Mouse (Mus musculus): ENCODE measurements around the gene 1700023F06Rik.
A peak's percentile ranks its signal among the peaks of the same experiment; 100 is the strongest.

The 1700023F06Rik gene

DNA sequence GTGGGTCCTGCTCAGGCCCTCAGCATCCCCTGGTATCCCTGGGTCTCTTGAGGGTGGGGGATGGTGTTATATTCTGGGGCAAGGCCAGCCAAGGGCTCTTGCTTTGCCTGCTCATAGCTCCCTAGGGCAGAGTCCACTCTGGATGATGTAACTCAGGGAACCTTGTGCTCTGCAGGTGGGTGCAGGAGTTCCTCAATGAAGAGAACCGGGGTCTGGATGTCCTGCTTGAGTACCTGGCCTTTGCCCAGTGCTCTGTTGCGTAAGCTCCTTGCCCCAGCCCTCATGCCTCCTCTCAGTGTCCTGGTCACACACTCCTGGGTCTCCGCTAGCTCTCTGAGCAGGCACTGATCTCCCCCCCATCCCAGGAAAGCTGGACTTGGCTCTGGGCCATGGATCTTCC is 26.4 kb downstream of the 1700023F06Rik start:
- no peak for DNase-seq (ENCODE audit: low read depth, low spot score)

DNA sequence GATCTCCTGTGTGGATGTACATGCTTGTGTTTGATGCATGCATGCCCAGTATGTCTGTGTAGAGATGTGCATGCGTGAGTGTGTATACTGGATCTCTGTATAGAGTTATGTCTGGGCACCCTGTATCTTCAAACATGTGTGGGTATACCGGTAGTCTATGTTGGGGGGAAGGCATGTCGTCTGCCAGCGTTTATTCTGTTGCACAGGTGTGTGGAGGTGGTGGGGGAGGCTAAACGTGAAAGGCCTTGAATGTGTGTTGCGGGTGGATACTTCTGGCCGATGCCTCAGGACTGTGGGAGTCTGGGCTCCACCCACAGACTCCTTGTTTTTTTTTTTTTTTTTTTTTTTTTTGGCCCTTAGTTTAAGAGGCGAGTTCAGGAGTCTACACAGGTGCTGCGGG is 27.0 kb downstream of the 1700023F06Rik start:
- DNase-seq (ENCODE audit: low read depth, low spot score) = no peak

DNA sequence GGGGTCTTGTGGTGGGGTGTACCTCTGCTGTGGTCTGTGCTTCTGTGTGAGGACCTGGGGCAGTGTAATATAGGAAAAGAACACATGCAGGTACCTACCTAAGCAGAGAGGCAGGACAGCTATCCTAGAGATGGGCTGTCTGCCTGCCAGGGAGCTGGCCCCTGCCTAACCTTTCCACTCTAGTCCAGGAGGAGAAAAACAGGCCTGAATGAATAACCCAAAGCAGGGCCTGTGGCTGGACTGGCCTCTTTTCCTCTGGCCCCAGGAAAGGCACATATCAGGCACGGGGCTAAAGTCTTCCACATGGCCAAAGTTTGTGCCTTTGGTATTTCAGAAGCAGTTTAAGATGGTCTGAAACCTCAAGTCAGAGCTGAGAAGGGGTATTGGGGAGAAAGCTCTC is 27.9 kb downstream of the 1700023F06Rik start:
- no peak for DNase-seq (ENCODE audit: low read depth, low spot score)

DNA sequence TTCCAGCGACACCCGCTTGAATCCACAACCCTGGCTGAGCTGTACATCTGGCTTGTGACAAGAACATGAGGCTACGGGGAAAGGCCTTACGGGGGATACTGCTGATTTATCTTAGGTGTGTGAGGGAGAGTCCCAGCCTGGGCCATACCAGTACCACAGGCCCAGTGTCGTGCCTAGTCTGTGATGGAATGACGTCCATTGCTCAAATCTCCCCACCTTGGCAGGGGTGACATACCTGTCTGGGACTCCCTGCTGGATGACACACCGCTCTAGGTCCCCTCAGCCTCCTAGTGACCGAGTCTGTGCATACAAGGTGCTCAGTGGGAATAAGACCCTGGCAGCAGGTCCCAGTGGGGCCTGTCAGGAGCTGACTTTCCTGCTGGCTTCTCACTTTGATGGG is 29.6 kb downstream of the 1700023F06Rik start:
- no peak for DNase-seq (ENCODE audit: low read depth, low spot score)

DNA sequence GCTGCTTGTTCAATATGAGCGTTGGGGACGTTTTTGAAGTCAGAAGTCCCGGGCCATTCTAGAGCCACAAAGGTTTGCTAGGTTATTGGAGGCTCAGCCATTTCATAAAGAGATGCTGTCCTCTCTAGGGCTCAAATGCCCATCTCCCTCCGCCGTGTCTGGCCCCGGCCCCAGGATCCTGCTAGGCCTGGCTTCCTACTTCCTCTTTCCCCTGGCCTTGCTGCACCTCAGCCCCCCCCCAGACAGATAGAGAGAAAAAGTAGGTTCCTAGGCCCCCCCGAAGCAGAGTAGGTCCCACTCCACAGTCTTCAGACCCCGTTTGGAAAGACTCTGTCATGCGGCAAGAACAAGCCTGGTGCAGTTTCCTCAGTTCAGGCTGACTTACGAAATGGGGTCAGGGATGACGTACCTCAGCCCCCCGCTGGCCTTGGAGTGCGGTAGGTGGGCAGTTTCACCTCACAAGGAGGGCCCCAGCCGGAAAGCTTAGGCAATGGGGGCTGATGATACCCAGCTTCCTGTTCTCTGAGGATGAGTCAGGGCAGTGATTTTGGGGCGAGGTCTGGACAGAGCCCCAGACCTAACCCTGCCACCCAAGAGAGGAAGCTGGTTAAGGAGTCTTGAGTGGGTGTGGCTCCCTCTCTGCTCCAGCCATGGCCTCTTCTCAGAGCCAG is 30.4 kb downstream of the 1700023F06Rik start:
- DNase-seq (ENCODE audit: low read depth, low spot score) = no peak

DNA sequence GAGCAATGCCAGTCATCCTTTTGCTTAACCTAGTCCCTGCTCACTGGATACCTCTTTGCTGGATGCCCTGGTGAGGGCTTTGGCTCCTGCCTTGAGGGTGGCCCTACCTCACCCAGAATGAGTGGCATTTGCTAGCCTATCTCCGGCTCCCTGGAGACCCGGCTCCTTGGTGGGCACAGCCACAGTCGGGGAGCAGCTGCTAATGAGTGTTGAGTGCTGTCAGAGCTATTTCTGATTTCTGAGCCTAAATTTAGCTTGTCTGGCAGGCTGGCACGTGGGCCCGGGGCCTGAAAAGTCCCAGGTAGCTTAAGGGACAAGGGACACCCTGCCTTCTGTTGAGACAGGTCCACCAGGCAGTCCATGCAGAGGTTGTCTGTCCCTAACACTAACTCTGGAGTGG is 31.1 kb downstream of the 1700023F06Rik start:
- no peak for DNase-seq (ENCODE audit: low read depth, low spot score)

DNA sequence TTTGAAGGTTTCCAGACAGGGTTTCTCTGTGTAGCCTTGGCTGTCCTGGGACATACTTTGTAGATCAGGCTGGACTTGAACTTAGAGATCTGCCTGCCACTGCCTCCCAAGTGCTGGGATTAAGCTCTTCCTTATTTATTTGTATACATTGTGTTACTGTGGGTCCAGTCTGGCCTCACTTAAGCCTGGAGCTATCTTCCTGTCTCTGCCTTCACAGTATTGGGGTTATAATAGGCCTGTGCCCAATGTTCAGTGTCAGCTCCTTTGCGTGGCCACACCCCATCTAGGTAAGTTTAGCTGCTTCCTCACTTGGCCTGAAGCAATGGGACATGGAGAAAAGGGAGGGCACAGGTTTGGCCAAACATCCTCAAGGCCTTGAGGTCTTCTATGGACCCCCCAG is 31.8 kb downstream of the 1700023F06Rik start:
- no peak for DNase-seq (ENCODE audit: low read depth, low spot score)

DNA sequence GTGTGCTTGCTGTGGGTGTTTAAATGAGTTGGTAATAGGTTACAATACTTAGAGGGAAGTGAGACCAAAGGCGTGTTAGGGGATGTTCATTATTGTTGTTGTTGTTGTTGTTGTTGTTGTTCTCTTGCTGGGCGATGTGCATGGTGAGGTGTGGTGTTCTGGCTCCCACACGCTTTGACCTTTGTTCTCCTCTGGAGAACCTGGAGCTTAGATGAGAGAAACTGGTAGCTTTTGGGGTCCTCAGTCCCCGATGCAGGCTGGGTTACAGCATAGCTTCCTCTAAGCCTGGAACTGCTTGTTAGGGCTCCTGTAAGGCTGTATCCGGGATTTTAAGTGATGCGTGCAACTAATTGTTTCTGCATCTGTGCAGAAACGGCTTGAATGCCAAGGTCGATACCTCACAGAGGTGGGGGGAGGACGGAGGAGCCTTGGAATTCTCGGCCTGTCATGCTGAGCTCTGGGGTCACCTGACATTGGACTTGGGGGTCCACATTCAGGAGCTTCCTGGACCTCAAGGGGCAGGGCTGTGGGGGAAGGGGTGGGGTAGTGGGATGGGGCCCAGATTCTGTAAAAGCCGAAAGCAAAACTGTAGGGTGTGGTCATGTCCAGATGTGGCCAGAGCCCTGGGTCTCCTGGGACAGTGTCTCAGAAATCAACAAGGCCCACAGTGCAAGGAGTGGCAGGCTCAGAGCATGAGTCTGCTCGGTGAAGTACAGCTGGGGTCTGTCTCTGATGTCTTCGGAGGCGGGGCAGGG is 32.5 kb downstream of the 1700023F06Rik start:
- DNase-seq (ENCODE audit: low read depth, low spot score) = no peak

DNA sequence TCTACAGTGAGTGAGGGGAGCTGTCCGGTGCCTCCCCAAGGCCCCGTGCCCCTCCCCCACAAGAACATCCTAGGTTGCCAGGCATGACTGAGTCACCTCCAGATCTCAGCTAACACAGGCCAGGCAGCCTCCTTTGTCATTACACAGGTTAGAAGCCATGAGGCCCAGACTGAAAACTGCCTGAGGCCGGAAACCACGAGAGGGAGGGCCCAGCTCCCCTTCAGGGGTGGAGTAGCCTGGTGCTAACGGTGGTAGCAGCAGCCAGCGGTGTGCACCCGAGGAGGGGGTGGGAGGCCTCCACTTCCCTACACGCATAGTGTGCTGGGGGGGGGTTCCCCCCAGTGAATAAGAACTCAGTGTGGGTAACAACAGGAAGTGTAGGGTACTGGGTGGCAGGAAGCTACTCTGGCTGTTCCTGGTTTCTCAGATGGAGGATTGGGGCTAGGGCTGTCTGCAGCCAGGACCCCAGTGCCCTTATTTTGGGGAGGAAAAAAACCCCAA is 33.4 kb downstream of the 1700023F06Rik start:
- DNase-seq (ENCODE audit: low read depth, low spot score) = no peak

DNA sequence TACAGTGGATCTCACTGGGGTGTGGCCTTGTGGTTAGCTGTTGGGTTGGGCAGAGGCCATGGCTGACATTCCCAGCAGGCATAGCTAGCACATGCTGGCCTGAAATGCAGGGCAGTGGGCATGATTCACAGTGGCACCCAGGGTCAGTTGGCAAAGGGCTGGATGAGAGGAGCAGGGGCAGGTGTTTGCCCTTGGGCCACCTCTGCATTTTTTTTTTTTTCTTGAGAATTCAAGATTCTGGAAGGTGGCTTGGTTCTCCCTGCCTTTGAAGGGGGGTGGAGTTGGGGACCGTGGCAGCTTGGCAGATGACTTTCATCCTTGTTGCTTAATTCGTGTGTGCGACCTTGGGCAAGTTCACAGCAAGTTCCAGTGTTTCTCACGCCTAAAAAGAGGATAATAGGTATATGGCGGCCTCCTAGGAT is 33.9 kb downstream of the 1700023F06Rik start:
- DNase-seq (ENCODE audit: low read depth, low spot score) = no peak

DNA sequence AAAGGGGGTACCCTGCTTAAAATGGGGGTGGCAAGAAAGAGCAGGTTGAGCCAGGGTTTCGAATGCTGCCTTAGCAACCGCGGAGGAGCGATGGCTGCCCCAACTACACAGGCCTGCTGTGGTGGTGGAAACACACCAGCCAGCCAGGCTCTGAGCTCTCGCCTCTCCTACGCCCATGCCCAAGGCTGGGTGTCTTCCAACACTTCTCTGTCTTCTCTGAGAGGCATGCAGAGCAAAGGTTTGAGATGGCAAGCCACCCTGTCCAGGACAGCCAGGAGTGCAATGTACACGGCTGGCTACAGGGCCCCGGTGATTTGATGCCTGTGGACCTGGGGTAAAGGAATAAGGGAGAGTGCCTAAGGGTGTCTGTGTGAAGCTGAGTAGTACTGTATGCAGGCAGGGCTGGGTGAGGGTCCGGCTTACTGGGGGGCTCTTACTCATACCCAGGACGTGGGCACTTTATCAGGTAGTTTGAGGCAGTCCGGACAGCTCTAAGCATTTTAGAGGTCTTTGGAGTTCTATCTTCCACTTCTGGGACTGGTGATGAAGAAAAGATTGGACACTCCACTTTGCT is 34.5 kb downstream of the 1700023F06Rik start:
- no peak for DNase-seq (ENCODE audit: low read depth, low spot score)

DNA sequence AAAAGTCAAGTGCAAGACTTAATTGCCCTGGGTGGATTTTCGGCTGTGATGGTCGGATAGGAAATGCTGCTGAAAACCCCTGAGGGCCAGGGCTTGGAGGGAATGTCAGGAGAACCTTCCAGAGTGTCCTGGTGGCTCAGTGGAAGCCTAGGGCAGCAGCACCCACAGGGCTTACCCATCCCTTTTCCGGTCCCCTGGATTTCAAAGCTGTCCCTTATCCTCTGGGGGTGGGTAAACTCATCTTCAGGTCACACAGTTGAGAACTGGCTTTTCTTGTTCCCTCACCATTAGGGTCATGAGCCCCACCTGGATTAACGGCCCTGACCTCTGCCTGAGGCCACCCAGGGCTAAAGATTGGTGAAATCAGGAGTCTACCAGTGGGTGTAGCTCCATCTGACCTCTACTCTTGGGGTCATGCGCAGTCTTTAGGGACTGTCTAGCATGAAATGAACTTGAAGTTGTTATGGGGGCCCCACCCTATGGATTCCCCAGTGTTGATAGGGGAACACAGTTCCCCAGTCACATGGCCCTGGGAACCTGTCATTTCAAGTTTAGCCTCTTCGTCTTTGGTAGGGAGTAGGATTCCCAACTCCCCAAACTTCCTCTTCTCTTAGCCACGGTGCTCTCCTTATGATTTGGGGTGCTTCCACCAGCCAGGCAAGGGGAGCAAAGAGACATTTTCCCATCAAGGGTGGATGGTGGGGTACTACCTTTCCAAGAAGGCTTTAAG is 35.2 kb downstream of the 1700023F06Rik start:
- DNase-seq (ENCODE audit: low read depth, low spot score) = no peak

DNA sequence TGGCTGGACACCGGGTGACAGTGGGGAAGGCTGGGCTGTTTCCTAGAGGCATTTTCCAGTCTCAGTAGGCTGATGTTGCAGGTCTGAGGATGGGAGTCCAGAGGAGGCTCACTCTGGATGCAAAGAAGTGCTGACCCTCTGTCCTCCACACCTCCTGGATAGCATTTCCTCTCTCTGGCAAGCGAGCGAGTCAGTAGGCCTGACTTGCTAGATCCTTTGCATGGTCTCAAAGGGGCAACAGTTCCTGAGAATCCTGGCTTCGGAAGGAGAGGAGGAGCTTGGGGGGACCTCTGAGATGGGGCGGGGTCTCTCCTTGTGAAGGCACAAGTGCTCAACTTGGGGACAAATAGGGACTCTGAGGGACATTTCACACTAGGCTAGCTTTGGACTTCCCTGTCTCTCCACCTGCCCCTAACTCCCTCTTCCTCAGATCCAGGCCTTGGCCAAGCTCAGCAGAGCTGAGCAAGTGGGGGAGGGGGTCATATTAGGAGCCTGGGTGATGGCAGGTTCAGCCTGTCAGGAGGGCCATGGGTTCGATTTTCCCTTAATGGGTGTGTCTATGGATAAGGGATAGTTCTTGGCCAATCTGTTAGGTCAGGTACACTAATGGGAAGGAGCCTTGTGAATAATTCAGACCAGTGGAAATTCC is 35.8 kb downstream of the 1700023F06Rik start:
- DNase-seq (ENCODE audit: low read depth, low spot score) = no peak

DNA sequence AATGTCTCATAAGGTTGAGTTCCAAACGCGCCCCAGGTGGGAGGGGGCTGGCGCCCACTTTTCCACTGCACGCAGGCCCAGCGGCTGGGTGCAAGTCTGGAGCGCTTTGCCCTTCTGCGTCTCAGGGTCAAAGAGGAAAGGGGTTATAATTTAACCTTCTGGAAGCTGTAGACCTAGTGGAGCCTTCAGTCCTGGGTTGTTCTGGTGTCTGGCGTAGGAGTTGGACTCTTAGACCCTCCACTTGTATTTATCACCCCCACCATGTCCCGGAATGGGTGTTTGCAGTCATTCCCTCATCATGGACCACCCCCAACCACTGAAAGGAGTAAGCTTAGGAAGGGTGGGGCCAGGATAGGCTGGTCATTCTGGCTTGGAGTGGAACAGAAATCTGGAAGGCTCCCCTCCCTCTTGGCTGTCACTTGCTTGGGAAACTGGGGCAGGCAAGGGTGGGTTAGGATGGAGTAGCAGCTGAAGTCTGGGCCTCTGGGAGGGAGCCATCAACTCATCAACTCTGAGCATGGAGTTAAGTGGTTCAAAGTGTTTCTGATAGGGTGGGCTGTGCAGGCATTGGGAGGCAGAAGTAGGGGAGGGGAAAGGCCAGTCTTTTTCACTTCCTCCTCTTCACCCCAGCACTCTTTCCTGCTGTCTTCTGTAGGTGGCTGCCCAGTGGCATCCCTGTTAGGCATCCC is 36.5 kb downstream of the 1700023F06Rik start:
- no peak for DNase-seq (ENCODE audit: low read depth, low spot score)

DNA sequence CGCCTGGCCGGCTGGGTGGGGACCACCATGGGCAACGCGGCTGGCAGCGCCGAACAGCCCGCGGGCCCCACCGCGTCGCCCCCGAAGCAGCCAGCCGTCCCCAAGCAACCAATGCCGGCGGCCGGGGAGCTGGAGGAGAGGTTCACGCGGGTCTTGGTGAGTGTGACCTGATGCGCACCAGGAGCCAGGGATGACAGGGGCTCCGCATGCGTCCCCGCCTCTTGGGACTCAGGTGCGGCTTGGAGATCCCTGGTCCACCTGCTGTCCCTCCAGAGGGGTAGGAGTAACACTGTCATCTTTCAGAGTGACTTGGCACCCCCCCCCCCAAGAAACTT is 37.1 kb downstream of the 1700023F06Rik start:
- no peak for DNase-seq (ENCODE audit: low read depth, low spot score)

DNA sequence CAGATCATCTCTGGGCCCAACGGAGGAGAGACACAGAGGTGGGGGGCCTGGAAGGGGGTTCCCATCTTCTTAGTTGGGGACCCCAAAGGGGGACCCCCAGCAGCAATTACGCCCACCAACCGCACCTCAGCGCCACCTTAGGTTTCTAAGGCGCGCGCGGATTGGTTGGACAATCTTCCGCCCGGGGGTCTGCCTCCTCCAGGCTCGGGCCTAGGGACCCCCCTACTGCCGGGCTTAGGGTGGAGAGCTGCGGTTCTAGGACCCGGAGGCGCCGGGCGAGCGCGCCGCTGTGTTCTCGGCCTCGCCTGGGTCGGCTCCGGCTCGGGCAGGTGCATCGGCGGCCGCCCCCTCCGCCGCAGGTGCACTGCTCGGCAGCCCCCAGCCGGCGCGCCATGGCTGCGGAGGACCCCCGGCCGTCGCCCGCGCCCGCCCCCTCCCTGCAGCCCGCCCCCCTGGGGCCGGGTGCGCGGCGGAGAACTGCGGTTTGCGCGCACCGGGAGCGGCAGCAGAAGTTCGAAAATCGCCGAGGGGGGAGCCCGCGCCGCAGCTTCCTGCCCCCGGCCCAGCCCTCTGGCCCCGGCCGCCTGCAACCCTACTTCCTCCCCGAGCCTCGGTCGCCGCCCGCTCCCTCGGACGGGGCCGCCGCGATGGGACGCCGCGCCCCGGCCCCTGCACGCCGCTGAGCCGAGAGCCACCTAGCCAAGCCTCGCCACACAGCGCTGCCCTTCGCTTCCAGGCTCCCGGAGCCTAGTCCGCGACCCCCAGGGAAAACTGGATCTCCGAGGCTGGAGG is 37.7 kb downstream of the 1700023F06Rik start, which contains the start of gene Fmnl1:
Fmnl1 (plus strand) TSS at position 614 of the 792 bp plus-strand sequence.
- peak; percentile 59 for DNase-seq (ENCODE audit: low read depth, low spot score)

DNA sequence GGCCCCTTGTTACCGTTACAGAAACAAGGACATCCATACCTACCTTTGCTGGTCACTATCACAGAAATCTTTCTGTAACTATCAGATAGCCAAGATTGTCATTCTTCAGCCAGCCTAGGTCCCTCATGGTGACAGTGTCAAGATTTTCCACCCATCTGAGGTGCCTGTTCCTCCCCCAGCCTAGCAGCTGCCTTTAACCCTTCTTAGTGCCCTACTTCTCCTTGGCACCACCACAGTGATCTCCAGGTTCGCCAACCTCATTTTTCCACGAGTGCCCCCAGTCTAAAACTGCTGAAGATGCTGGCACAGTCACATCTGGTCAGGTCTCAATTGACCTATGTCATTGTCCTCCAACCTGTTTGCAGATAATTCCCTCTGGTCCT is 38.3 kb downstream of the 1700023F06Rik start:
- DNase-seq (ENCODE audit: low read depth, low spot score) = no peak

DNA sequence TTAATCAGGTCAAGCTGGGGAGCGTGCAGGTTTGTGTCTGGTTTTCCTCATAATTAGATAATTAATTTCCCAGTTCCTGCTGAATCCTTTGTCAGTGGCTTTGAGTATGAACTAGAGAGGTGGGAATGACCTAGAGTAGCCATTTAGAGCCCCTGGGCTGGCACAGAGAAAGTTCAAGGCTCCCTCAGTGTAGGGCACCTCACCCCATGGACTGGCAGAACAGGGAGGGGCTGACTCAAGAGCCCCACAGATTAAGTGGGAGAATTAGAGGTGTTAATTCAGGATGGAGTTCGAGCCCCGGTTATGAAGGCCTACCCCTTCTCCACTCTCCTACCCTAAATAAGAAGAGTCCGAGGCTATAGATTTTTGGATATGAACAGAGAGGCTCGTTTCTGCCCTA is 38.7 kb downstream of the 1700023F06Rik start:
- DNase-seq (ENCODE audit: low read depth, low spot score) = no peak

DNA sequence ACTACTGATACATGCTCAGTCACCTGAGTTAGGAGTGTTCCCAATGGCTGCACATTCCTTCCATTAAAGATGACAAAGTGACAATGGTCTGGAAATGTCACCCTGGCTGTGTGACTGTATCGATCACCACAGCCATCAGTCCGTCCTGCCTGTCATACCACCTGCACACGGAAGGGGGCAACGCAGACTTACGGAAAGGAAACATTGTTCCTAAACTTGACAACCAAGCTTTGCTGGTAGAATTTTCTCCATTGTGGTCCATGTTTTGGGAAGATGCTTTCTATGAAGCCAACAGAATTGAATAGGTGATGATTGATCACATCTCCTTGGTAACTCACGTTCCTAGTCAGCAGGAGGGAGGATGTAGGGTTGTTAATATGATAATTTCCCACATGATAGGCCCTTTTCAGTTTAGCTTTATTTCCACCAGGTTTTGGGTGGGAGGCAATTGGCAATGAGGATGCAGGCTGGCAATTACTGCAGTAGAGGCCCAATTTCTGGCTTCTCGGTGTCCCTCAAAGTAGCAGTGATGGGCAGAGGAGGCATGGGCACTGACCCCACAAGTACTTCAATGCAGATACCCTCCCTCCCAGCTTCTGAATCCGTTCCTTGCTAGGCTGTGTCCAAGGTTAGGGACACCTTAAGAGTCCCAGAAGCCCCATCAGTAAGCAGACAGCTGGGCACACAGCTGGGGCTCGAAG is 39.5 kb downstream of the 1700023F06Rik start:
- no peak for DNase-seq (ENCODE audit: low read depth, low spot score)

DNA sequence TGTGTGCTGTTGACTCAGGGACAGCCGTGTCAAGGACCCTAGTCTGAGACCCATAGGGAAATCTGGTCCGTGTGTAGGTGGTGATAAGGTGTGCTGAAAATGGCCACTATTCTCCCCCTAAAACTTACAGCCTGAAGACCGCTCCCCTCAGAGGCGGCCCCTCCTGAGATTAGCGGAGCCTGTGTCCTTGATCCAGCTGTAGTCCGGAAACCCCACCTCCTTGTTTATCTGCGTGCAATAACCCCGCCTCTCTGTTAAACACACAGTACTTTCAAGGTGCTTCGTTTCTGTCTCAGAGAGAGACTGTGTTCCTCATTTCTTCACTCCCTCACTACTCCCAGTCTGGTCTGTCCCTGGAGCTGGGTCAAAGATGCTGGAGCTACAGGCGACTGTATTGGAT is 44.0 kb downstream of the 1700023F06Rik start:
- DNase-seq (ENCODE audit: low read depth, low spot score) = no peak

All from brain, embryonic 18.5 days (tissue).